Mouse (Mus musculus) hindbrain, embryonic 10.5 days (tissue): ENCODE measurements around the gene Plekho2. TPM values are rescaled to one million over a fixed set of nuclear protein-coding genes. Genes with fewer than 3 reads are reported as not detected.
A peak's percentile ranks its signal among the peaks of the same experiment; 100 is the strongest.

ENCODE experiments used
- DNase-seq: peaks from one replicate; pipeline ENCODE4 v3.0.0-alpha.2; 2017; ENCODE audit warnings: low spot score
- H3K27ac ChIP-seq: fragments of 300-500 bp; sonication (generic); 2 replicates; pipeline ENCODE4 v1.5.1; 2016; ENCODE audit warnings: mild to moderate bottlenecking, moderate library complexity
- H3K27me3 ChIP-seq: fragments of 300-500 bp; sonication (generic); 2 replicates; pipeline ENCODE4 v1.6.1; 2016; ENCODE audit warnings: mild to moderate bottlenecking; ENCODE audit not compliant: poor library complexity, insufficient read depth, severe bottlenecking
- H3K36me3 ChIP-seq: fragments of 300-500 bp; sonication (generic); 2 replicates; pipeline ENCODE4 v1.6.1; 2016; ENCODE audit warnings: mild to moderate bottlenecking, moderate library complexity
- H3K4me1 ChIP-seq: fragments of 300-500 bp; sonication (generic); replicated peaks from 2 replicates; pipeline ENCODE4 v1.6.1; 2016; ENCODE audit warnings: mild to moderate bottlenecking
- H3K4me3 ChIP-seq: fragments of 300-500 bp; sonication (generic); 2 replicates; pipeline ENCODE4 v1.5.1; 2016; ENCODE audit warnings: mild to moderate bottlenecking, moderate library complexity
- H3K9me3 ChIP-seq: fragments of 300-500 bp; sonication (generic); 2 replicates; pipeline ENCODE4 v1.6.1; 2016; ENCODE audit warnings: mild to moderate bottlenecking, moderate library complexity
- WGBS: fragments of 180-500 bp; shearing (Covaris S2); methylation state at CpG from one replicate; pipeline ENCODE4 v1.1.7; 2016; 5-methylcytosine and 5-hydroxymethylcytosine counted together
- polyA plus RNA-seq: library from polyadenylated mRNA; unstranded; fragments of >200 nt; fragmentation: Nextera tagmentation; extraction: Ambion mirVana; gene quantifications from 2 replicates; pipeline ENCODE4 v1.2.1, GENCODE M21; 2016

Gene Plekho2
- polyA plus RNA-seq, 1 experiment from 2014 or later: 15.2 TPM

DNA sequence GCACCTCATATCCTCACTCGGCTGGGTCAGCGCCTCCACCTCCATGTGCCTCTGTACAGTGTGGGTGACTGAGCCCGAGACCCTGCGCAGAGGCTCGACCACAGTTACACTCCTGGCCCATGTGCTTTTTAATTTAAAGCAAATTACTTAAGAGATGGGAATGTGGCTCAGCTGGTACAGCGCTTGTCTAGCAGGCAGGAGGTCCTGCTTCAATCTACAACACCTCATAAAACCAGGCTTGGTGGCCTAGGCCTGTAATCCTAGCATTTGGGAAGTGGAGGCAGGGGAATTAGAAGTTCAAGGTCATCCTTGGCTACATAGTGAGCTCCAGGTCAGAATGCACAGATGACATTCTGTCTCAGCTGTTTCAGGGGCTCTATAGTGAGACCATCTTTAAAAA, 21.0 kb downstream of the Plekho2 start:
- peaks cover 78% of the 10 kb centered on the region for H3K36me3 ChIP-seq
- DNase-seq: no peak
- WGBS: 91% methylated on average over 6 of the region's 6 CpGs
- H3K9me3 ChIP-seq: no peaks in the 10 kb centered on the region
- no peak overlapping the region for H3K27ac ChIP-seq
- H3K27me3 ChIP-seq: no peaks in the 10 kb centered on the region
- H3K4me3 ChIP-seq: no peak overlapping the region
- H3K4me1 ChIP-seq: peaks cover 50% of the 10 kb centered on the region

DNA sequence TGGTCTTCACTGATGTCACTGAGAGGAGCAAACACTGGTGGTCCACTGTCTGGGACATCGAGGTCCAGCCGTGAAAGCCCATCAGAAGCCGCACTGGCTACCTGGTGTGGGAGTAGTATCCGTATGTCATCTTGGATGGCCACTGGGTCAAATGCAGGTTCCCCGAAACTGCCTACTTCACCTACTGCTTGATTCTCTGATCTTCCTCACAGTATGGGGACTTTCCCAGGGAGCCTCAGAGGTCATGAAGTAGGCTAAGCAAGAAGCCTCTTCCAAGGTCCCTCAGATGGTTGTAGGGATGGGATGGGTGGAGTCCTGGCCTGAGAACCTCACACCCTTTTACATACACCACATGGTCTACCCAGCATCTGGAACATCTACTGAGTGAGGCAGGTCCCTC, 22.9 kb downstream of the Plekho2 start:
- Histone ChIP-seq H3K27me3 (no peaks in the 10 kb centered on the region), H3K4me1 (peaks cover 39% of the 10 kb centered on the region), H3K4me3 (no peak overlapping the region), H3K36me3 (peaks cover 60% of the 10 kb centered on the region), H3K9me3 (no peaks in the 10 kb centered on the region), H3K27ac (no peak overlapping the region)
- 97% methylated on average over 5 of the region's 5 CpGs for WGBS
- no peak for DNase-seq

DNA sequence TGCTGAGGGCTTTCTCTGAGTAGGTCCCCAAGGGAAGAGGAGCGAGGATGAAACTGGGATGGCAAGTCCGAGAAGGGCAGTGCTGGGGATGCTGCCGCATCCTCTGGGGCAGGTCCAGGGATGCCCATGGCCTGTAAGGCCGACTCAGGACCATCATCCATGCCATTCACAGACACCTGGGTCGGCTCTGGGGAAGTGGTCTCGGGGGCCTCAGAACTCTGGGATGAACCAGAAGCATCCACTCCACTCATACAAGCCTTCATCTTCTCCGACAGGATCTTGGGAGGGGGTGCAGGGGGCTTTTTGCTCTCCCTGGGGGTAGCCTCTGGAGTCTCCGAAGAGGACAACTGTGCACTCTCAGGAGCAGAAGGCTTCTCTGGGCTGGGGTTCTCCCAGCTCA, 23.5 kb downstream of the Plekho2 start:
- no peak overlapping the region for H3K27ac ChIP-seq
- DNase-seq: no peak
- no peaks in the 10 kb centered on the region for H3K27me3 ChIP-seq
- peaks cover 36% of the 10 kb centered on the region for H3K4me1 ChIP-seq
- WGBS: 94% methylated on average over 8 of the region's 8 CpGs
- H3K36me3 ChIP-seq: peaks cover 55% of the 10 kb centered on the region
- no peaks in the 10 kb centered on the region for H3K9me3 ChIP-seq
- no peak overlapping the region for H3K4me3 ChIP-seq

DNA sequence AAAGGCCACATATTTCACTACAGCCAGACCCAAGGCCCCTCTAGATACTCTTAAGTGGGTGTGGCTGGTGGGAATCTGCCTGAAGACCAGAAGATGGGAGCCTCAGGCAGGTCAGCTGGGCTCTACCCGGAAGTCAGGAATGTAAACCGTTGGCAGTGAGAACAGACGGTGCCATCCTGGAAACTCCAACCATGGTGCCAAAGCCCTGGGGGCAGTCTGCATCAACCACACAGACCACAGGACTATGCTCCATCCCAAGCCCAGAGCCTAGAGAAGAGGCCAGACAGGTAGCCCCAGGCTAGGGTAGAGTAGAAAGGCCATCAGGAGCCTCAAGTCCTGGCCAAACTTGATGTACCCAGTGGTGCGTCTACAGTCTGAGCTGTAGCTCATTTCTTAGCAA, 24.2 kb downstream of the Plekho2 start:
- H3K27ac ChIP-seq: peak overlapping the region; percentile 81; the same call in 1 of the 2 replicates
- no peaks in the 10 kb centered on the region for H3K27me3 ChIP-seq
- DNase-seq: no peak
- no peak overlapping the region for H3K4me3 ChIP-seq
- peaks cover 38% of the 10 kb centered on the region for H3K4me1 ChIP-seq
- H3K9me3 ChIP-seq: no peaks in the 10 kb centered on the region
- WGBS: 93% methylated on average over 4 of the region's 4 CpGs
- peaks cover 54% of the 10 kb centered on the region for H3K36me3 ChIP-seq

DNA sequence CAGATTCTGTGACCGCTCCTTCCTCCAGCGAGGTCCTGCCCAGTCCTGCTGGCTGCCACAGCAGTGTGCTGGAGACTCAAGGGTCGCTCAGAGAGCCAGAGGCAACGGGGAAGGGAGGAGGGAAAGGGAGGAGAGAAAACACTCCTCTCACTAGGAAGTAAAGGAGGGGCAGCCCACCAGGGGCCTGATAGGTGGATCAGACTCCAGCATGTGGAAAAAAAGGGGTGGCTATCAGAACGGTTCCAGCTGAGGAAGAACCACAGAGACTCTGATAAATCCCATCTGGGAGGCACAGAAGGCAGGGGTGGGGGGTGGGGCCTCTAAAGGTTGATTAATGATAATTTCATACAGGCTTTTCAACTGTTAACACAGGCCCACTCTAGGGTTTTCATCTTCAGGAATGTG, 24.8 kb downstream of the Plekho2 start:
- H3K27me3 ChIP-seq: no peaks in the 10 kb centered on the region
- DNase-seq: peak; percentile 32
- 10% methylated on average over 5 of the region's 5 CpGs for WGBS
- no peak overlapping the region for H3K4me3 ChIP-seq
- H3K27ac ChIP-seq: peak overlapping the region; percentile 81
- peaks cover 44% of the 10 kb centered on the region for H3K4me1 ChIP-seq
- H3K9me3 ChIP-seq: no peaks in the 10 kb centered on the region
- peaks cover 51% of the 10 kb centered on the region for H3K36me3 ChIP-seq

GRCm38 (mm10) chr9:65552711-65553110, 27.1 kb downstream of the Plekho2 start:
- peaks cover 30% of the 10 kb centered on the region for H3K36me3 ChIP-seq
- H3K27ac ChIP-seq: no peak overlapping the region
- H3K4me1 ChIP-seq: peaks cover 55% of the 10 kb centered on the region
- no peaks in the 10 kb centered on the region for H3K27me3 ChIP-seq
- no peak overlapping the region for H3K4me3 ChIP-seq
- DNase-seq: no peak
- no peaks in the 10 kb centered on the region for H3K9me3 ChIP-seq
- WGBS: 93% methylated on average over 2 of the region's 2 CpGs

- H3K4me1 ChIP-seq: peaks cover 57% of the 10 kb centered on the region
- WGBS: 91% methylated on average over 5 of the region's 5 CpGs
- H3K9me3 ChIP-seq: no peaks in the 10 kb centered on the region
- peaks cover 25% of the 10 kb centered on the region for H3K36me3 ChIP-seq
- no peak overlapping the region for H3K4me3 ChIP-seq
- H3K27ac ChIP-seq: no peak overlapping the region
- DNase-seq: no peak
- no peaks in the 10 kb centered on the region for H3K27me3 ChIP-seq
Observed at GRCm38 (mm10) chr9:65552141-65552540, 27.7 kb downstream of the Plekho2 start.

DNA sequence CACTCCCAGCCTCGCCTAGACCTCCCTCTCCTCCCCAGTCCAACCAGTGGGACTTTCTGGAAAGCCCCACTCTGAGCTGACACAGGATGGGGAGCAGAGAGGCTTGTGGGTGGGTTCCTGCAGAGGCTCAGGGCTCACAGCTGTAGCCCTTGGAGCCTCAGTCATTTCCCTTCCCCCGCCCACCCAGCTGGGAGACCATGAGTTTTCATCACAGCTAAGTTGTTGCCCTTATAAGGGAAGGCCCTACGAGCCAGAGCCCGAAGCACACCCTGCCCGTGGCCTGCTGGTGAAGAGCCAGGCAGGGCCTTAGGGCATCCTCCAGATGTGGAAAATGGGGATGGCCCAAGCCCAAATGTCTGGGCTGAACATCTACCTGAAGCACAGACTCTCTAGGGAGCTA, 28.8 kb downstream of the Plekho2 start:
- Histone ChIP-seq H3K4me1 (peaks cover 63% of the 10 kb centered on the region), H3K4me3 (no peak overlapping the region), H3K27ac (peak overlapping the region; percentile 82), H3K9me3 (no peaks in the 10 kb centered on the region), H3K36me3 (peaks cover 14% of the 10 kb centered on the region), H3K27me3 (no peaks in the 10 kb centered on the region)
- DNase-seq: peak; percentile 66
- 31% methylated on average over 5 of the region's 5 CpGs for WGBS

GRCm38 (mm10) chr9:65550079-65550831, 29.6 kb downstream of the Plekho2 start:
- H3K27ac ChIP-seq: peak overlapping the region; percentile 82
- peaks cover 63% of the 10 kb centered on the region for H3K4me1 ChIP-seq
- no peak for DNase-seq

GRCm38 (mm10) chr9:65549643-65550042, 30.2 kb downstream of the Plekho2 start:
- no peak for DNase-seq
- no peak overlapping the region for H3K27ac ChIP-seq

More at GRCm38 (mm10) chr9:65550079-65550831, 29.6 kb downstream of the Plekho2 start:
- Histone ChIP-seq H3K9me3 (no peaks in the 10 kb centered on the region), H3K4me3 (no peak overlapping the region), H3K36me3 (peaks cover 7% of the 10 kb centered on the region; the same call in 1 of the 2 replicates), H3K27me3 (no peaks in the 10 kb centered on the region)
- 30% methylated on average over 7 of the region's 7 CpGs for WGBS

GRCm38 (mm10) chr9:65549139-65549538, 30.7 kb downstream of the Plekho2 start:
- WGBS: 82% methylated on average over 3 of the region's 3 CpGs
- peaks cover 52% of the 10 kb centered on the region for H3K4me1 ChIP-seq

More at GRCm38 (mm10) chr9:65549643-65550042, 30.2 kb downstream of the Plekho2 start:
- Histone ChIP-seq H3K27me3 (no peaks in the 10 kb centered on the region), H3K4me3 (no peak overlapping the region), H3K36me3 (0 out of 2 replicates have a peak, but pooled peaks cover 2% of the 10 kb centered on the region), H3K9me3 (no peaks in the 10 kb centered on the region), H3K4me1 (peaks cover 57% of the 10 kb centered on the region)
- WGBS: 89% methylated on average over 5 of the region's 5 CpGs

GRCm38 (mm10) chr9:65548311-65548710, 31.5 kb downstream of the Plekho2 start:
- peak; percentile 35 for DNase-seq

More at GRCm38 (mm10) chr9:65549139-65549538, 30.7 kb downstream of the Plekho2 start:
- Histone ChIP-seq H3K27me3 (no peaks in the 10 kb centered on the region), H3K27ac (no peak overlapping the region), H3K9me3 (no peaks in the 10 kb centered on the region), H3K4me3 (no peak overlapping the region), H3K36me3 (no peaks in the 10 kb centered on the region)
- no peak for DNase-seq

GRCm38 (mm10) chr9:65547844-65548243, 32.0 kb downstream of the Plekho2 start:
- 68% methylated on average over 4 of the region's 4 CpGs for WGBS
- Histone ChIP-seq H3K4me1 (peaks cover 52% of the 10 kb centered on the region), H3K36me3 (no peaks in the 10 kb centered on the region), H3K9me3 (no peaks in the 10 kb centered on the region), H3K4me3 (no peak overlapping the region), H3K27ac (peak overlapping the region; percentile 73), H3K27me3 (no peaks in the 10 kb centered on the region)
- no peak for DNase-seq

More at GRCm38 (mm10) chr9:65548311-65548710, 31.5 kb downstream of the Plekho2 start:
- Histone ChIP-seq H3K4me3 (no peak overlapping the region), H3K4me1 (peaks cover 52% of the 10 kb centered on the region), H3K36me3 (no peaks in the 10 kb centered on the region), H3K9me3 (no peaks in the 10 kb centered on the region), H3K27me3 (no peaks in the 10 kb centered on the region), H3K27ac (peak overlapping the region; percentile 73)
- 63% methylated on average over 8 of the region's 8 CpGs for WGBS
